Mouse (Mus musculus) ovary, adult 2 months (tissue): ENCODE measurements around the gene Srsf10. TPM values are rescaled to one million over a fixed set of nuclear protein-coding genes. Genes with fewer than 3 reads are reported as not detected.

Experiments used
- polyA plus RNA-seq: library from polyadenylated mRNA; depleted of rRNA; stranded (reverse); fragments of >200 nt; gene quantifications from 2 replicates; pipeline ENCODE4 v1.2.3, GENCODE M21; 2012; rRNA removed

Srsf10 gene
- 141 and 143 TPM in 2 replicates for polyA plus RNA-seq

GRCm38 (mm10) chr4:135855536-135856222 lies at the start of gene Srsf10:
Gene Srsf10, plus strand, starts transcription at chr4:135855747.

GRCm38 (mm10) chr4:135873526-135874202 lies 18.1 kb downstream of the Srsf10 start, which contains the start of gene Pnrc2:
Gene Pnrc2, minus strand, starts transcription at chr4:135873850.

GRCm38 (mm10) chr4:135895071-135895571 lies 39.6 kb downstream of the Srsf10 start, which contains the start of gene Cnr2:
Gene Cnr2, plus strand, starts transcription at chr4:135895394.

Other genes starting within 250 kb of the Srsf10 start
- 1.4 and 1.6 TPM in 2 replicates for gene Ifnlr1, start 169.5 kb upstream of the Srsf10 start, polyA plus RNA-seq
- gene Il22ra1, start 127.6 kb upstream of the Srsf10 start, polyA plus RNA-seq: 3.4 and 4.2 TPM in 2 replicates
- gene Myom3, start 96.0 kb upstream of the Srsf10 start, polyA plus RNA-seq: 0.13 and 0.17 TPM in 2 replicates
- 9.1 and 11.2 TPM in 2 replicates for gene Pnrc2, start 18.1 kb downstream of the Srsf10 start, polyA plus RNA-seq
- gene Cnr2, start 39.6 kb downstream of the Srsf10 start, polyA plus RNA-seq: 0.56 and 0.78 TPM in 2 replicates
- 85.7 and 85.9 TPM in 2 replicates for gene Fuca1, start 65.0 kb downstream of the Srsf10 start, polyA plus RNA-seq
- 41.1 and 43.3 TPM in 2 replicates for gene Hmgcl, start 90.7 kb downstream of the Srsf10 start, polyA plus RNA-seq
- 28.5 and 30.1 TPM in 2 replicates for gene Gale, start 108.0 kb downstream of the Srsf10 start, polyA plus RNA-seq
- 120 and 136 TPM in 2 replicates for gene Lypla2, start 116.9 kb downstream of the Srsf10 start, polyA plus RNA-seq
- gene Pithd1, start 131.5 kb downstream of the Srsf10 start, polyA plus RNA-seq: 71.2 and 117 TPM in 2 replicates
- 8.3 and 9.8 TPM in 2 replicates for gene Eloa, start 166.0 kb downstream of the Srsf10 start, polyA plus RNA-seq
- gene Rpl11, start 197.7 kb downstream of the Srsf10 start, polyA plus RNA-seq: 339 and 546 TPM in 2 replicates